Mouse (Mus musculus) CH12.LX (cell line): ENCODE results near the gene Rin3.

ENCODE experiments used
- CTCF ChIP-seq, 2 experiments: IDR thresholded peaks in 1 of 2; conservative IDR thresholded peaks in 1 of 2; 2 replicates each; pipeline ENCODE4 v1.5.1; 2011 to 2012; ENCODE audit warnings: low read depth in 2 of 2, low read length in 2 of 2, improper control_type of control experiment in 1 of 2, inconsistent platforms in 1 of 2, mild to moderate bottlenecking in 1 of 2, moderate library complexity in 1 of 2
- MYC ChIP-seq: IDR thresholded peaks from 2 replicates; pipeline ENCODE4 v1.6.1; 2011; ENCODE audit warnings: low read depth, mild to moderate bottlenecking, improper control_type of control experiment, low read length
- NRF1 ChIP-seq: IDR thresholded peaks from 2 replicates; pipeline ENCODE4 v1.6.1; 2014; ENCODE audit warnings: low read depth, mild to moderate bottlenecking, inconsistent platforms, low read length, improper control_type of control experiment, moderate library complexity

DNA sequence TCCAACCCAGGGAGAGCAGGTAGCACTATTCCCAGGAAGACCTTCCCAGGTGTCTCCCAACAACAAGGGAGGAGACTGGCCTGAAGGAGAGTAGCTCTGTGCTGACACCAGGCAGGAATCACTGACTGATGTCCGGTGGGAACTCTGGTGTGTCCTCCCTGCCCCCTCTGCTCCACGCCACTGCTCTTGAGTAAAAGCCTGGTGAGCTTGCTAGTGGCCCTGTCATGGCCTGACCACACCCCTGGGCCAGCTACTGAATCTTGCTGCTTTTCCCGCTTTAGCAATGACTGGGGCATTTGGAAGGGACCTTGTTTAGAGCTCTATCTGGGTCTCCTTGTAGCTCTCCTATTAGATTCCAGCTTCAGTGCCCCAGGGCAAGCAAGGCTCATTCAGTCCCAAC lies 59.8 kb downstream of the Rin3 start:
- TF ChIP-seq CTCF (conservative IDR thresholded peaks at IDR 0.05 in 1 of 2, IDR thresholded peaks at IDR 0.05 in 1 of 2; ENCODE audit: low read depth in 2 of 2, low read length in 2 of 2) = no peak
- no peak for TF ChIP-seq NRF1
- TF ChIP-seq MYC = no peak
